ENCODE assay signal across 10 mouse cellular contexts in genomic region chr6:32962048-32962447, GRCm38 (mm10).
"Had no signal": no experiment of that assay in that cellular context is flagged by ENCODE, and none has a peak within 500 bp of the region (broad histone marks: within the 10 kb centered on the region; RNA-seq: fewer than 3 reads in every experiment).

No protein-coding gene starts in this region.

- DNase-seq: kidney, adult 11 months; layer of hippocampus, adult 9-11 months; layer of hippocampus, postnatal 36 days; liver; liver, embryonic 13.5 days; liver, postnatal 0 days; lung, postnatal 14 days; right cerebral cortex, adult 18-20 months; right cerebral cortex, postnatal 25 days; thymus, postnatal 14 days had no signal
